Mouse (Mus musculus): ENCODE data around the gene Scimp. TPM values are rescaled to one million over a fixed set of nuclear protein-coding genes. Genes with fewer than 3 reads are reported as not detected.

The Scimp gene
- polyA plus RNA-seq, 1 experiment from 2014 or later = not detected

- WGBS = 66% methylated on average over 13 of the region's 13 CpGs
- no peaks in the 10 kb centered on the region for H3K36me3 ChIP-seq
- ATAC-seq (ENCODE audit: insufficient number of reproducible peaks, low FRiP score) = no peak
- no peak overlapping the region for H3K4me2 ChIP-seq
- no peak overlapping the region for H3K4me3 ChIP-seq
- H3K27me3 ChIP-seq (replicated peaks) = no peaks in the 10 kb centered on the region
- H3K9me3 ChIP-seq (replicated peaks) = no peaks in the 10 kb centered on the region
- H3K27ac ChIP-seq (ENCODE audit: poor library complexity, severe bottlenecking) = no peak overlapping the region
- no peak overlapping the region for H3K9ac ChIP-seq
- no peaks in the 10 kb centered on the region for H3K4me1 ChIP-seq (replicated peaks)
Measured at GRCm38 (mm10) chr11:70811471-70812240, 730 bp downstream of the Scimp start.

- no peaks in the 10 kb centered on the region for H3K9me3 ChIP-seq (replicated peaks)
- no peaks in the 10 kb centered on the region for H3K27me3 ChIP-seq (replicated peaks)
- H3K4me1 ChIP-seq (replicated peaks) = no peaks in the 10 kb centered on the region
- H3K4me3 ChIP-seq = no peak overlapping the region
- WGBS = 88% methylated on average over 5 of the region's 5 CpGs
- ATAC-seq (ENCODE audit: insufficient number of reproducible peaks, low FRiP score) = no peak
- H3K27ac ChIP-seq (ENCODE audit: poor library complexity, severe bottlenecking) = no peak overlapping the region
- no peak overlapping the region for H3K4me2 ChIP-seq
- H3K9ac ChIP-seq = no peak overlapping the region
- H3K36me3 ChIP-seq = no peaks in the 10 kb centered on the region
Measured at GRCm38 (mm10) chr11:70811041-70811440, 1.3 kb downstream of the Scimp start.

GRCm38 (mm10) chr11:70809011-70809410 is 3.4 kb downstream of the Scimp start:
- ATAC-seq (ENCODE audit: insufficient number of reproducible peaks, low FRiP score) = no peak
- Histone ChIP-seq H3K9me3 (replicated peaks) (no peaks in the 10 kb centered on the region), H3K4me2 (no peak overlapping the region), H3K4me3 (no peak overlapping the region), H3K27me3 (replicated peaks) (no peaks in the 10 kb centered on the region), H3K27ac (ENCODE audit: poor library complexity, severe bottlenecking) (no peak overlapping the region), H3K9ac (no peak overlapping the region), H3K4me1 (replicated peaks) (peaks cover 8% of the 10 kb centered on the region; the same call in 1 of the 2 replicates), H3K36me3 (no peaks in the 10 kb centered on the region)
- WGBS = 25% methylated on average over 1 of the region's 1 CpGs

- no peak overlapping the region for H3K9ac ChIP-seq
- H3K9me3 ChIP-seq (replicated peaks) = no peaks in the 10 kb centered on the region
- no peaks in the 10 kb centered on the region for H3K36me3 ChIP-seq
- H3K4me1 ChIP-seq (replicated peaks) = peaks cover 8% of the 10 kb centered on the region; the same call in 1 of the 2 replicates
- no peak overlapping the region for H3K27ac ChIP-seq (ENCODE audit: poor library complexity, severe bottlenecking)
- no peak overlapping the region for H3K4me2 ChIP-seq
- no peak overlapping the region for H3K4me3 ChIP-seq
- no peaks in the 10 kb centered on the region for H3K27me3 ChIP-seq (replicated peaks)
- no peak for ATAC-seq (ENCODE audit: insufficient number of reproducible peaks, low FRiP score)
- WGBS = 39% methylated on average over 3 of the region's 3 CpGs
Measured at GRCm38 (mm10) chr11:70808101-70808500, 4.3 kb downstream of the Scimp start.

GRCm38 (mm10) chr11:70807630-70808029 is 4.8 kb downstream of the Scimp start:
- no peak overlapping the region for H3K27ac ChIP-seq (ENCODE audit: poor library complexity, severe bottlenecking)
- H3K9ac ChIP-seq = no peak overlapping the region
- no peak for ATAC-seq (ENCODE audit: insufficient number of reproducible peaks, low FRiP score)
- no peaks in the 10 kb centered on the region for H3K27me3 ChIP-seq (replicated peaks)
- no peaks in the 10 kb centered on the region for H3K36me3 ChIP-seq
- H3K4me3 ChIP-seq = no peak overlapping the region
- H3K9me3 ChIP-seq (replicated peaks) = no peaks in the 10 kb centered on the region
- no peak overlapping the region for H3K4me2 ChIP-seq
- H3K4me1 ChIP-seq (replicated peaks) = peaks cover 8% of the 10 kb centered on the region; the same call in 1 of the 2 replicates
- 70% methylated on average over 4 of the region's 4 CpGs for WGBS

- no peak overlapping the region for H3K4me2 ChIP-seq
- 0 out of 2 replicates have a peak, but pooled peaks cover 1% of the 10 kb centered on the region for H3K9me3 ChIP-seq (replicated peaks)
- H3K9ac ChIP-seq = no peak overlapping the region
- H3K27me3 ChIP-seq (replicated peaks) = no peaks in the 10 kb centered on the region
- H3K36me3 ChIP-seq = no peaks in the 10 kb centered on the region
- H3K4me1 ChIP-seq (replicated peaks) = peaks cover 8% of the 10 kb centered on the region; the same call in 1 of the 2 replicates
- no peak overlapping the region for H3K4me3 ChIP-seq
- 70% methylated on average over 4 of the region's 4 CpGs for WGBS
- H3K27ac ChIP-seq (ENCODE audit: poor library complexity, severe bottlenecking) = no peak overlapping the region
- no peak for ATAC-seq (ENCODE audit: insufficient number of reproducible peaks, low FRiP score)
Measured at GRCm38 (mm10) chr11:70806697-70807096, 5.7 kb downstream of the Scimp start.

GRCm38 (mm10) chr11:70805641-70806175 is 6.7 kb downstream of the Scimp start:
- 60% methylated on average over 8 of the region's 8 CpGs for WGBS
- H3K4me3 ChIP-seq = no peak overlapping the region
- peaks cover 8% of the 10 kb centered on the region; the same call in 1 of the 2 replicates for H3K4me1 ChIP-seq (replicated peaks)
- H3K9ac ChIP-seq = no peak overlapping the region
- 0 out of 2 replicates have a peak, but pooled peaks cover 2% of the 10 kb centered on the region for H3K9me3 ChIP-seq (replicated peaks)
- no peak for ATAC-seq (ENCODE audit: insufficient number of reproducible peaks, low FRiP score)
- H3K27me3 ChIP-seq (replicated peaks) = no peaks in the 10 kb centered on the region
- no peaks in the 10 kb centered on the region for H3K36me3 ChIP-seq
- peak overlapping the region; percentile 29; the same call in 1 of the 2 replicates for H3K4me2 ChIP-seq
- no peak overlapping the region for H3K27ac ChIP-seq (ENCODE audit: poor library complexity, severe bottlenecking)

- H3K27me3 ChIP-seq (replicated peaks) = no peaks in the 10 kb centered on the region
- 72% methylated on average over 3 of the region's 3 CpGs for WGBS
- H3K4me3 ChIP-seq = no peak overlapping the region
- no peak for ATAC-seq (ENCODE audit: insufficient number of reproducible peaks, low FRiP score)
- no peak overlapping the region for H3K4me2 ChIP-seq
- H3K4me1 ChIP-seq (replicated peaks) = peaks cover 8% of the 10 kb centered on the region; the same call in 1 of the 2 replicates
- no peak overlapping the region for H3K9ac ChIP-seq
- H3K27ac ChIP-seq (ENCODE audit: poor library complexity, severe bottlenecking) = no peak overlapping the region
- no peaks in the 10 kb centered on the region for H3K36me3 ChIP-seq
- H3K9me3 ChIP-seq (replicated peaks) = 0 out of 2 replicates have a peak, but pooled peaks cover 2% of the 10 kb centered on the region
Measured at GRCm38 (mm10) chr11:70804395-70804794, 8.0 kb downstream of the Scimp start.

- H3K4me2 ChIP-seq = no peak overlapping the region
- 0 out of 2 replicates have a peak, but pooled peaks cover 2% of the 10 kb centered on the region for H3K9me3 ChIP-seq (replicated peaks)
- H3K4me3 ChIP-seq = no peak overlapping the region
- H3K27ac ChIP-seq (ENCODE audit: poor library complexity, severe bottlenecking) = no peak overlapping the region
- H3K27me3 ChIP-seq (replicated peaks) = no peaks in the 10 kb centered on the region
- WGBS = 72% methylated on average over 6 of the region's 6 CpGs
- H3K36me3 ChIP-seq = no peaks in the 10 kb centered on the region
- H3K9ac ChIP-seq = no peak overlapping the region
- peaks cover 8% of the 10 kb centered on the region; the same call in 1 of the 2 replicates for H3K4me1 ChIP-seq (replicated peaks)
- no peak for ATAC-seq (ENCODE audit: insufficient number of reproducible peaks, low FRiP score)
Measured at GRCm38 (mm10) chr11:70803711-70804200, 8.6 kb downstream of the Scimp start.

- Histone ChIP-seq H3K9ac (no peak overlapping the region), H3K9me3 (replicated peaks) (0 out of 2 replicates have a peak, but pooled peaks cover 2% of the 10 kb centered on the region), H3K36me3 (no peaks in the 10 kb centered on the region), H3K4me3 (no peak overlapping the region), H3K27ac (ENCODE audit: poor library complexity, severe bottlenecking) (no peak overlapping the region), H3K4me1 (replicated peaks) (peaks cover 8% of the 10 kb centered on the region; the same call in 1 of the 2 replicates), H3K27me3 (replicated peaks) (no peaks in the 10 kb centered on the region), H3K4me2 (no peak overlapping the region)
- ATAC-seq (ENCODE audit: insufficient number of reproducible peaks, low FRiP score) = no peak
- WGBS = 53% methylated on average over 2 of the region's 2 CpGs
Measured at GRCm38 (mm10) chr11:70802865-70803261, 9.5 kb downstream of the Scimp start.

GRCm38 (mm10) chr11:70802208-70802864 is 10.1 kb downstream of the Scimp start:
- Histone ChIP-seq H3K36me3 (no peaks in the 10 kb centered on the region), H3K4me1 (replicated peaks) (peaks cover 8% of the 10 kb centered on the region; the same call in 1 of the 2 replicates), H3K9me3 (replicated peaks) (0 out of 2 replicates have a peak, but pooled peaks cover 2% of the 10 kb centered on the region), H3K4me3 (no peak overlapping the region), H3K4me2 (no peak overlapping the region), H3K27me3 (replicated peaks) (no peaks in the 10 kb centered on the region), H3K27ac (ENCODE audit: poor library complexity, severe bottlenecking) (no peak overlapping the region), H3K9ac (no peak overlapping the region)
- 81% methylated on average over 2 of the region's 2 CpGs for WGBS
- ATAC-seq (ENCODE audit: insufficient number of reproducible peaks, low FRiP score) = no peak

Data from heart, embryonic 12.5 days (tissue).